Mouse (Mus musculus): ENCODE data around the gene Zfp879. TPM values are rescaled to one million over a fixed set of nuclear protein-coding genes. Genes with fewer than 3 reads are reported as not detected.

Gene Zfp879
- 1 to 10 TPM in 1 of 2 experiments, under 1 TPM in 1; 0.57 to 1.5 TPM for total RNA-seq (2021)
- long read RNA-seq, experiment 1, partial matches to known transcripts = 0 of 3 reads
- long read RNA-seq, experiment 1, other reads (novel, unspliced or antisense) = 1 of 3 reads
- long read RNA-seq, experiment 2, partial matches to known transcripts = 0 of 1 reads
- long read RNA-seq, experiment 2, other reads (novel, unspliced or antisense) = 0 of 1 reads

GRCm38 (mm10) chr11:50841023-50841735, at the start of gene Zfp879:
Gene Zfp879 (minus strand): TSS chr11:50841552.
- peak; percentile 91 for DNase-seq

GRCm38 (mm10) chr11:50887390-50888128, 46.2 kb upstream of the Zfp879 start, which contains the start of gene Zfp454:
Gene Zfp454 (minus strand): TSS chr11:50887651.
- peak; percentile 92 for DNase-seq

GRCm38 (mm10) chr11:50886933-50887293, 45.6 kb upstream of the Zfp879 start:
- peak; percentile 29 for DNase-seq

- DNase-seq = peak; percentile 77
Observed at GRCm38 (mm10) chr11:50886231-50886932, 45.0 kb upstream of the Zfp879 start.

- DNase-seq = no peak
Observed at GRCm38 (mm10) chr11:50883756-50884155, 42.4 kb upstream of the Zfp879 start.

GRCm38 (mm10) chr11:50878641-50879040, 37.3 kb upstream of the Zfp879 start:
- no peak for DNase-seq

- peak; percentile 24 for DNase-seq
Observed at GRCm38 (mm10) chr11:50850989-50851601, 9.7 kb upstream of the Zfp879 start.

GRCm38 (mm10) chr11:50850177-50850735, 8.9 kb upstream of the Zfp879 start, which contains the start of gene Grm6:
Gene Grm6 (plus strand): TSS chr11:50850685.
- no peak for DNase-seq

- no peak for DNase-seq
Observed at GRCm38 (mm10) chr11:50849310-50849709, 8.0 kb upstream of the Zfp879 start.

GRCm38 (mm10) chr11:50848520-50849137, 7.3 kb upstream of the Zfp879 start:
- peak; percentile 27 for DNase-seq

- no peak for DNase-seq
Observed at GRCm38 (mm10) chr11:50847047-50847446, 5.7 kb upstream of the Zfp879 start.

- peak; percentile 23 for DNase-seq
Observed at GRCm38 (mm10) chr11:50845951-50846350, 4.6 kb upstream of the Zfp879 start.

- DNase-seq = no peak
Observed at GRCm38 (mm10) chr11:50835727-50836126, 5.6 kb downstream of the Zfp879 start.

- DNase-seq = peak; percentile 89
Observed at GRCm38 (mm10) chr11:50827010-50827953, 14.1 kb downstream of the Zfp879 start, which contains the start of gene Zfp354c. Gene Zfp354c (minus strand): TSS chr11:50827724.

- no peak for DNase-seq
Observed at GRCm38 (mm10) chr11:50826214-50826613, 15.1 kb downstream of the Zfp879 start.

GRCm38 (mm10) chr11:50814233-50814632, 27.1 kb downstream of the Zfp879 start:
- no peak for DNase-seq

- no peak for DNase-seq
Observed at GRCm38 (mm10) chr11:50798836-50799235, 42.5 kb downstream of the Zfp879 start.

- DNase-seq = no peak
Observed at GRCm38 (mm10) chr11:50797674-50798073, 43.7 kb downstream of the Zfp879 start.

Measured in adrenal gland, postnatal 10 days (tissue).